Mouse (Mus musculus): ENCODE data around the gene Mdh1b. TPM values are rescaled to one million over a fixed set of nuclear protein-coding genes. Genes with fewer than 3 reads are reported as not detected.

Gene Mdh1b
- polyA plus RNA-seq (2012; rRNA removed), result 0.56 and 0.93 TPM in 2 replicates

DNA sequence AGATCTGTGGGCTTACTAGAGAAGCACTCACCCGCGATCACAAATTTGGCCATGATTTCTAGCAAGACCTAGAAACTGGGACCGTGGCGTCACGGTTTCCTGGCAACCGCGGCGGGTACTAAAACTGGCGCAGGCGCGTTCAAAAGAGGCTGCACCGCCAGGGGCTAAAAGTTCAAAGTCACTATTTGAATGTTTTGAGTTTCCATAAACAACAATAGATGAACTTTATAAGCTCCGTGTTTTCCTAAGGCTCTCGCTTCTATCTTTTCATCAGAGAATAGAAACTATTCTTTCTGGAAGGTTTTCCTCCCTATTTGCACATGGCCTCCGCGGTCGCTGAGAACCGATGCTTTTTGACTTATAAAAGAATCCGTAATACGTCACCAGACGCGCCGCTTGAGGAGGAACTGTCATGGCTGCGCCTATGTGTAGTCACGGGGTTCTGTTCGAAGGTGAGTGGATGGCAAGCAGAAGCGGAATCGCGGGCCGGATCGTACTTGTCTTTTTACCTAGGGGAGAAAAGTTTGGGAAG is at the start of gene Mdh1b, which contains the start of gene Fastkd2:
Mdh1b (minus strand) TSS at position 79 of the 532 bp plus-strand sequence.
Fastkd2 (plus strand) TSS at position 375 of the 532 bp plus-strand sequence.
- H3K27me3 ChIP-seq (ENCODE audit: control insufficient read depth, insufficient read depth, low read length), result no peaks in the 10 kb centered on the region
- H3K27ac ChIP-seq (ENCODE audit: insufficient read depth, low read length), result no peak within 1 kb of the TSS
- WGBS, result under 1% methylated on average over 31 of the region's 31 CpGs
- DNase-seq, result peak; percentile 90 to 92
- peaks cover 3% of the 10 kb centered on the region; the same call in 1 of the 2 replicates for H3K4me1 ChIP-seq (ENCODE audit: control insufficient read depth, insufficient read depth, low read length)
- H3K4me3 ChIP-seq (replicated peaks; ENCODE audit: insufficient read depth, low read depth, low read length), result peak within 1 kb of the TSS; percentile 87
- TF ChIP-seq CTCF (IDR thresholded peaks at IDR 0.05; ENCODE audit: borderline replicate concordance, insufficient read depth, low read depth, low read length), result no peak
- peak; percentile 32; the same call in 1 of the 2 replicates for TF ChIP-seq POLR2A (IDR thresholded peaks at IDR 0.05; ENCODE audit: borderline replicate concordance, insufficient read depth, low read length)

DNA sequence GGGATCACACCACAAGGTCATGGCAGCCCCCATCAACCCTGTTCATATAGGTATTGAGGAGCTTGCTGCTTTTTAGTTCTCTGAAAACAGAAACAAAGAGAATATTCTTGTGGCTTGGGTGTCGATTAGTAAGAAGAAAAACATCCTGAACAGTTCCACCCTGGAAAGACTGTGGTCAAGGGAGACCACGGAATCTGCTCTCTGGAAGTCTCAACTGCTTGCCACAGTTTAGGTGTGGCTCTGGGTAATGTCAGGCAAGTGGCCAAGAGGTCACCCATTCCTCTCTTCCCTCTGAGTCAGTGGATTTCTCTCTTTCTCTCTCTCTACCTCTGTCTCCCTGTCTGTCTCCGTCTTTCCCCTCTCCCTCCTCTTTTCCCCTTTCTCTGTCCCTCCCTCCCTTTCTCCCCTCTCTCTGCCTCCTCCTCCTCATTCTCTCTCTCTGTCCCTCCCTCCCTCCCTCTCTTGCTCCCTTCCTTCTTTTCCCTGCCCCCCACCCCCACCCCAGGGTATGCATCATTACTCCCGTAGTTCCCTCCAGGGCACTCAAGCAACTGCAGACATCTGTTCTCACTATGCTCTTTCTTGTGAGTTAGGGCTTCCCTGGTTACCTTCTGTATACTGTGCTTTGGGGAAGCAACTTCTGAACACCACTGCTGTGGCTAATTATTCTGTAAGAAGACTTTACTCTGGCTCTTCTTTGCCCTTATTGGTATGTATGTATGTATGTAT is 46.9 kb upstream of the Mdh1b start:
- no peak overlapping the region for H3K27ac ChIP-seq (ENCODE audit: insufficient read depth, low read length)
- H3K4me1 ChIP-seq (ENCODE audit: control insufficient read depth, insufficient read depth, low read length), result no peaks in the 10 kb centered on the region
- no peak for TF ChIP-seq CTCF (IDR thresholded peaks at IDR 0.05; ENCODE audit: borderline replicate concordance, insufficient read depth, low read depth, low read length)
- TF ChIP-seq POLR2A (IDR thresholded peaks at IDR 0.05; ENCODE audit: borderline replicate concordance, insufficient read depth, low read length), result no peak
- no peak for DNase-seq
- H3K27me3 ChIP-seq (ENCODE audit: control insufficient read depth, insufficient read depth, low read length), result no peaks in the 10 kb centered on the region
- WGBS, result 52% methylated on average over 4 of the region's 4 CpGs
- H3K4me3 ChIP-seq (replicated peaks; ENCODE audit: insufficient read depth, low read depth, low read length), result no peak overlapping the region

DNA sequence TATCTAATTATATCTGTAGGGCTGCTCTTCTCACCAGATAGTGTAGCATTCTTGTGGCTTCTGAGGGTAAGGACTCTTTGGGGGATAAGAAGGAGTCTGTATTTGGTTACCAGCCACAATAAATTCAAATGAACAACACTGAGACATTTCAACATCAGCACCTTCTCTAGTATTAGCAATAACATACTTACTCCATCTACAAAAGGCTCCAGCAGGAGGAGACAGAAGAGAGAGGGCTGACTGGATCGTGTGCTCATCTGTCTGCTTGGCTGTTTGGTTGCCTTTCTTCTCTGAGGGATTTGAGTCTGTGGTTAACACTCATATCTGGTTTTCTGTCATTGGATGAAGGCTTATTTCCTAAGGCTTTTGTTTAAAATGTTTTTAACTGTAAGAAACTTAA is 46.3 kb upstream of the Mdh1b start:
- no peak for DNase-seq
- Histone ChIP-seq H3K4me3 (replicated peaks; ENCODE audit: insufficient read depth, low read depth, low read length) (no peak overlapping the region), H3K27me3 (ENCODE audit: control insufficient read depth, insufficient read depth, low read length) (no peaks in the 10 kb centered on the region), H3K27ac (ENCODE audit: insufficient read depth, low read length) (no peak overlapping the region), H3K4me1 (ENCODE audit: control insufficient read depth, insufficient read depth, low read length) (no peaks in the 10 kb centered on the region)
- TF ChIP-seq POLR2A (IDR thresholded peaks at IDR 0.05; ENCODE audit: borderline replicate concordance, insufficient read depth, low read length), result no peak
- no peak for TF ChIP-seq CTCF (IDR thresholded peaks at IDR 0.05; ENCODE audit: borderline replicate concordance, insufficient read depth, low read depth, low read length)
- WGBS, result 61% methylated on average over 1 of the region's 1 CpGs

DNA sequence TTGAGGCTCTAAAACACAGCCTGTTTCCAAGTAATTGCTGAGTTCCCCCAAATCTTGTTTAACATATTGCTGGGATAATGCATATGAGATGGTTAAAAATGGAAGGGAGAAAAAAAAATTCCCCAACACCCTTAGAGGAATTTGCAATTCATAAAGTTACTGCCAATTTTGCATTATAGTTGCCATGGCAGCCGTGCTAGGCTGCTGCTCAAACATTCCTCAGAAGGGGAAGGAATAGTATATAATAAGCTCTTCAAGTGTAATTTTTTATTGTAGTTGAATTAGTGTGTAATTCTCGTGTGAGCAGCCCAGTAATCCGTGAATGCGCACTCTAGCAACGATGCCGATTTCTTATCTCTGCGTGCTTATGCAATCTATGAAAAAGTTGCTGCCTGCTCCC is 40.2 kb upstream of the Mdh1b start:
- Histone ChIP-seq H3K4me1 (ENCODE audit: control insufficient read depth, insufficient read depth, low read length) (no peaks in the 10 kb centered on the region), H3K4me3 (replicated peaks; ENCODE audit: insufficient read depth, low read depth, low read length) (no peak overlapping the region), H3K27me3 (ENCODE audit: control insufficient read depth, insufficient read depth, low read length) (no peaks in the 10 kb centered on the region), H3K27ac (ENCODE audit: insufficient read depth, low read length) (no peak overlapping the region)
- DNase-seq, result no peak
- 83% methylated on average over 7 of the region's 7 CpGs for WGBS
- TF ChIP-seq POLR2A (IDR thresholded peaks at IDR 0.05; ENCODE audit: borderline replicate concordance, insufficient read depth, low read length) (no peak), CTCF (IDR thresholded peaks at IDR 0.05; ENCODE audit: borderline replicate concordance, insufficient read depth, low read depth, low read length) (no peak)

DNA sequence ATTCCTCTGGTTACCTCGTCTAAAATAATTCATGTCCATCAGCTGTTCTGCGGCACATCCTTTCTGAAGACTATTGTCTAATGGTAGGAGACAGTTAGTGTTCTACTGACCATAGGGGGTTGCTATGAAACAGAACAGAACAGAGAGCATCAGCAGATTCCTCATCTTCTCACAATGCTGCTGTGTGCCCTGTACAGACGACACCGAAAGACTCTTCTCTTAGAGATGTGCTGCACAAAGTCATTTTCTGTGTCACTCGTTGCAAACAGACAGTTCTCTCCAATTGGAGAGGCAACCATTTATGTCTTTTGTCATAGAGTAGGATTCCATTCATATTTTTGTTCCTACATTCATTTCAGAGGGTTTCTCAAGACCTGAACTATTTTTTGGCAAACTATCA is 39.0 kb upstream of the Mdh1b start, which contains the start of gene 4933402D24Rik:
4933402D24Rik (minus strand) TSS at position 101 of the 400 bp plus-strand sequence.
- DNase-seq, result no peak
- WGBS, result 67% methylated on average over 5 of the region's 5 CpGs

DNA sequence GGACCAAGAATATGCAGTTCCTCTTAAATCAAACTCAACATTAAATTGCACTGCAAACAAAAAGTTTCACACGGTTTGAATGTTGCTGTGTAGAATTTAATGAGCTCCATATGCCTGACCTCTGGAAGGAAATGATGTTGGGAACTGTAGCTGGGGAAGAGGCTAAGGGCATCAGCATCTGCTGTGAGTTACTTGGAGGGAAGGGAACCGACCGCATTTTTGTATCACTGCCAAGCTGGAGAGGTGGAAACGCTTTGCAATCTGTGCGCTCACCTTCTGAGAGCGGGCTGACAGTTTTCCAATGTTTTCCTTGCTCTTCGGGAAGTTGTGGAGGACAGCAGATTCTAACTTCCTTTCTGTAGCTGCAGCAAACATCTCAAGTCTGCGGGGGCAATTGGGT is 38.0 kb upstream of the Mdh1b start:
- Histone ChIP-seq H3K4me3 (replicated peaks; ENCODE audit: insufficient read depth, low read depth, low read length) (no peak overlapping the region), H3K27ac (ENCODE audit: insufficient read depth, low read length) (no peak overlapping the region), H3K4me1 (ENCODE audit: control insufficient read depth, insufficient read depth, low read length) (peaks cover 5% of the 10 kb centered on the region; the same call in 1 of the 2 replicates), H3K27me3 (ENCODE audit: control insufficient read depth, insufficient read depth, low read length) (no peaks in the 10 kb centered on the region)
- TF ChIP-seq POLR2A (IDR thresholded peaks at IDR 0.05; ENCODE audit: borderline replicate concordance, insufficient read depth, low read length) (no peak), CTCF (IDR thresholded peaks at IDR 0.05; ENCODE audit: borderline replicate concordance, insufficient read depth, low read depth, low read length) (no peak)
- 22% methylated on average over 8 of the region's 8 CpGs for WGBS
- peak; percentile 18 to 47 for DNase-seq

More for the DNA sequence above, 39.0 kb upstream of the Mdh1b start, which contains the start of gene 4933402D24Rik:
- H3K4me1 ChIP-seq (ENCODE audit: control insufficient read depth, insufficient read depth, low read length), result no peaks in the 10 kb centered on the region; the same call in 1 of the 2 replicates
- H3K4me3 ChIP-seq (replicated peaks; ENCODE audit: insufficient read depth, low read depth, low read length), result no peak within 1 kb of the TSS
- no peak for TF ChIP-seq CTCF (IDR thresholded peaks at IDR 0.05; ENCODE audit: borderline replicate concordance, insufficient read depth, low read depth, low read length)
- no peak for TF ChIP-seq POLR2A (IDR thresholded peaks at IDR 0.05; ENCODE audit: borderline replicate concordance, insufficient read depth, low read length)
- no peak within 1 kb of the TSS for H3K27ac ChIP-seq (ENCODE audit: insufficient read depth, low read length)
- no peaks in the 10 kb centered on the region for H3K27me3 ChIP-seq (ENCODE audit: control insufficient read depth, insufficient read depth, low read length)

DNA sequence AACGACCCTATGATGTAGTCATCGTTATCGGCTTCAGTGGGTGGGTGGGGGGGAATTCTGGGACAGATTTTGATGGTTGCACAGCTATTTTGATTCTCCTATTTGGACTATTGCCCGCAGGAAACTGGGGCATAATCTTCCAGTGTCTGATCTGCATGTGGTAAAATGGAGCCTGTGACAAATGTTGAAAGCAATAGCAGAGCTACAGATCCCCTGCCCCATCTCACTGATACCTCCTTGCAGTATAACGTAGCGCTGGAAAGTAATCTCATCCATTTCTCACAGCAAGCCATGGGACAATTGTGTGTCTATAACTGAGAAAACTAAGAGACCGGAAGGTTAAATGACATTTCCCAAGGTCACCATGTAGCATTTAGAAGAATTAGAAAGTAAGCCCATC is 34.3 kb upstream of the Mdh1b start:
- peaks cover 5% of the 10 kb centered on the region; the same call in 1 of the 2 replicates for H3K4me1 ChIP-seq (ENCODE audit: control insufficient read depth, insufficient read depth, low read length)
- no peaks in the 10 kb centered on the region for H3K27me3 ChIP-seq (ENCODE audit: control insufficient read depth, insufficient read depth, low read length)
- 62% methylated on average over 7 of the region's 7 CpGs for WGBS
- no peak overlapping the region for H3K27ac ChIP-seq (ENCODE audit: insufficient read depth, low read length)
- no peak for DNase-seq
- TF ChIP-seq POLR2A (IDR thresholded peaks at IDR 0.05; ENCODE audit: borderline replicate concordance, insufficient read depth, low read length), result no peak
- no peak for TF ChIP-seq CTCF (IDR thresholded peaks at IDR 0.05; ENCODE audit: borderline replicate concordance, insufficient read depth, low read depth, low read length)
- no peak overlapping the region for H3K4me3 ChIP-seq (replicated peaks; ENCODE audit: insufficient read depth, low read depth, low read length)
